Mouse (Mus musculus) liver, embryonic 16.5 days (tissue): Measurements from ENCODE around the gene Specc1. TPM values are rescaled to one million over a fixed set of nuclear protein-coding genes. Genes with fewer than 3 reads are reported as not detected.

Source experiments
- ATAC-seq: fragments of 200-750 bp; cut with Nextera tagmentation; 2 replicates; pipeline ENCODE4 v1.8.0; 2017; ENCODE audit warnings: low read depth, mild to moderate bottlenecking, moderate number of reproducible peaks, moderate library complexity
- H3K27ac ChIP-seq: fragments of 300-500 bp; sonication (generic); 2 replicates; pipeline ENCODE4 v1.5.1; 2014; ENCODE audit warnings: mild to moderate bottlenecking, low read length
- H3K27me3 ChIP-seq: fragments of 300-500 bp; sonication (generic); 2 replicates; pipeline ENCODE4 v1.6.1; 2014; ENCODE audit warnings: low read depth, low read length, mixed read lengths; ENCODE audit not compliant: control insufficient read depth, insufficient read depth
- H3K36me3 ChIP-seq: fragments of 300-500 bp; sonication (generic); 2 replicates; pipeline ENCODE4 v1.6.1; 2014; ENCODE audit warnings: mild to moderate bottlenecking; ENCODE audit not compliant: control insufficient read depth, insufficient read depth
- H3K4me1 ChIP-seq: fragments of 300-500 bp; sonication (generic); 2 replicates; pipeline ENCODE4 v1.6.1; 2014; ENCODE audit warnings: low read depth, low read length, mixed read lengths; ENCODE audit not compliant: control insufficient read depth
- H3K4me2 ChIP-seq: fragments of 300-500 bp; sonication (generic); 2 replicates; pipeline ENCODE4 v1.6.1; 2014; ENCODE audit warnings: low read depth, low read length, mixed read lengths
- H3K4me3 ChIP-seq: fragments of 300-500 bp; sonication (generic); 2 replicates; pipeline ENCODE4 v1.5.1; 2014; ENCODE audit warnings: low read depth, mild to moderate bottlenecking, low read length
- H3K9ac ChIP-seq: fragments of 300-500 bp; sonication (generic); 2 replicates; pipeline ENCODE4 v1.6.1; 2014; ENCODE audit warnings: low read depth, low read length
- H3K9me3 ChIP-seq: fragments of 300-500 bp; sonication (generic); replicated peaks from 2 replicates; pipeline ENCODE4 v1.6.1; 2016; ENCODE audit warnings: low read length; ENCODE audit not compliant: control insufficient read depth
- WGBS: fragments of 180-500 bp; shearing (Covaris S2); extraction: QIAGEN DNeasy Blood & Tissue Kit; methylation state at CpG from one replicate; pipeline ENCODE4 v1.1.7; 2014; ENCODE audit not compliant: insufficient replicate concordance; 5-methylcytosine and 5-hydroxymethylcytosine counted together
- polyA plus RNA-seq: library from polyadenylated mRNA; unstranded; fragments of >200 nt; fragmentation: Nextera tagmentation; extraction: Ambion mirVana; gene quantifications from 2 replicates; pipeline ENCODE4 v1.2.1, GENCODE M21; 2015

Specc1 gene
- polyA plus RNA-seq, 1 experiment from 2014 or later, result 58.6 TPM

GRCm38 (mm10) chr11:61960096-61960495 lies 3.5 kb downstream of the Specc1 start:
- peak overlapping the region; percentile 64; the same call in 1 of the 2 replicates for H3K4me2 ChIP-seq
- no peak overlapping the region for H3K9ac ChIP-seq
- H3K27ac ChIP-seq, result peak overlapping the region; percentile 78
- peaks cover 34% of the 10 kb centered on the region for H3K4me1 ChIP-seq
- H3K27me3 ChIP-seq, result peaks cover 9% of the 10 kb centered on the region
- H3K4me3 ChIP-seq, result 0 out of 2 replicates have a peak overlapping the region, but pooled peaks have one; percentile 1
- WGBS, result 60% methylated on average over 2 of the region's 2 CpGs
- no peaks in the 10 kb centered on the region for H3K9me3 ChIP-seq
- peak; percentile 55 for ATAC-seq
- no peaks in the 10 kb centered on the region for H3K36me3 ChIP-seq

GRCm38 (mm10) chr11:61962684-61963083 lies 6.1 kb downstream of the Specc1 start:
- H3K4me1 ChIP-seq, result peaks cover 45% of the 10 kb centered on the region
- peak overlapping the region; percentile 26; the same call in 1 of the 2 replicates for H3K4me2 ChIP-seq

GRCm38 (mm10) chr11:61963193-61963592 lies 6.6 kb downstream of the Specc1 start:
- H3K9me3 ChIP-seq, result no peaks in the 10 kb centered on the region
- H3K27ac ChIP-seq, result 0 out of 2 replicates have a peak overlapping the region, but pooled peaks have one; percentile 73
- H3K4me3 ChIP-seq, result no peak overlapping the region
- H3K27me3 ChIP-seq, result no peaks in the 10 kb centered on the region
- WGBS, result 89% methylated on average over 3 of the region's 3 CpGs
- no peak overlapping the region for H3K9ac ChIP-seq
- H3K36me3 ChIP-seq, result no peaks in the 10 kb centered on the region
- H3K4me1 ChIP-seq, result peaks cover 49% of the 10 kb centered on the region
- H3K4me2 ChIP-seq, result no peak overlapping the region
- ATAC-seq, result no peak

More at GRCm38 (mm10) chr11:61962684-61963083, 6.1 kb downstream of the Specc1 start:
- Histone ChIP-seq H3K4me3 (no peak overlapping the region), H3K27me3 (peaks cover 3% of the 10 kb centered on the region; the same call in 1 of the 2 replicates), H3K36me3 (no peaks in the 10 kb centered on the region), H3K27ac (peak overlapping the region; percentile 73), H3K9ac (0 out of 2 replicates have a peak overlapping the region, but pooled peaks have one; percentile 22), H3K9me3 (no peaks in the 10 kb centered on the region)
- no peak for ATAC-seq
- 24% methylated on average over 6 of the region's 6 CpGs for WGBS

- WGBS, result 86% methylated on average over 5 of the region's 5 CpGs
- H3K27ac ChIP-seq, result no peak overlapping the region
- peaks cover 55% of the 10 kb centered on the region for H3K4me1 ChIP-seq
- H3K4me2 ChIP-seq, result no peak overlapping the region
- no peaks in the 10 kb centered on the region for H3K9me3 ChIP-seq
- H3K9ac ChIP-seq, result no peak overlapping the region
- no peak overlapping the region for H3K4me3 ChIP-seq
- no peaks in the 10 kb centered on the region for H3K36me3 ChIP-seq
- no peaks in the 10 kb centered on the region for H3K27me3 ChIP-seq
- ATAC-seq, result no peak
These were observed 8.0 kb downstream of the Specc1 start for GRCm38 (mm10) chr11:61964611-61965010.

GRCm38 (mm10) chr11:61967034-61967433 lies 10.5 kb downstream of the Specc1 start:
- 58% methylated on average over 8 of the region's 8 CpGs for WGBS

GRCm38 (mm10) chr11:61968875-61969274 lies 12.3 kb downstream of the Specc1 start:
- H3K27me3 ChIP-seq, result no peaks in the 10 kb centered on the region
- peak overlapping the region; percentile 91 for H3K27ac ChIP-seq
- peak; percentile 96 for ATAC-seq
- 56% methylated on average over 2 of the region's 2 CpGs for WGBS
- H3K36me3 ChIP-seq, result no peaks in the 10 kb centered on the region; the same call in 1 of the 2 replicates
- no peaks in the 10 kb centered on the region for H3K9me3 ChIP-seq
- peak overlapping the region; percentile 25; the same call in 1 of the 2 replicates for H3K4me2 ChIP-seq
- 0 out of 2 replicates have a peak overlapping the region, but pooled peaks have one; percentile 24 for H3K9ac ChIP-seq
- H3K4me3 ChIP-seq, result peak overlapping the region; percentile 18; the same call in 1 of the 2 replicates
- peaks cover 35% of the 10 kb centered on the region for H3K4me1 ChIP-seq

More at GRCm38 (mm10) chr11:61967034-61967433, 10.5 kb downstream of the Specc1 start:
- H3K4me2 ChIP-seq, result peak overlapping the region; percentile 3; the same call in 1 of the 2 replicates
- H3K9ac ChIP-seq, result 0 out of 2 replicates have a peak overlapping the region, but pooled peaks have one; percentile 13
- no peaks in the 10 kb centered on the region for H3K27me3 ChIP-seq
- peaks cover 50% of the 10 kb centered on the region for H3K4me1 ChIP-seq
- H3K9me3 ChIP-seq, result no peaks in the 10 kb centered on the region
- 0 out of 2 replicates have a peak overlapping the region, but pooled peaks have one; percentile 3 for H3K4me3 ChIP-seq
- H3K36me3 ChIP-seq, result no peaks in the 10 kb centered on the region
- H3K27ac ChIP-seq, result peak overlapping the region; percentile 40
- ATAC-seq, result peak; percentile 51

- H3K4me3 ChIP-seq, result no peak overlapping the region
- no peaks in the 10 kb centered on the region; the same call in 1 of the 2 replicates for H3K36me3 ChIP-seq
- H3K27me3 ChIP-seq, result no peaks in the 10 kb centered on the region
- H3K9me3 ChIP-seq, result no peaks in the 10 kb centered on the region
- 0 out of 2 replicates have a peak overlapping the region, but pooled peaks have one; percentile 0 for H3K27ac ChIP-seq
- H3K9ac ChIP-seq, result no peak overlapping the region; the same call in 1 of the 2 replicates
- 58% methylated on average over 5 of the region's 5 CpGs for WGBS
- no peak overlapping the region for H3K4me2 ChIP-seq
- H3K4me1 ChIP-seq, result peaks cover 48% of the 10 kb centered on the region
- ATAC-seq, result no peak
These were observed 14.3 kb downstream of the Specc1 start for GRCm38 (mm10) chr11:61970901-61971300.

- H3K4me1 ChIP-seq, result peaks cover 54% of the 10 kb centered on the region
These were observed 15.1 kb downstream of the Specc1 start for GRCm38 (mm10) chr11:61971441-61972221.

More at GRCm38 (mm10) chr11:61971441-61972221, 15.1 kb downstream of the Specc1 start:
- Histone ChIP-seq H3K36me3 (no peaks in the 10 kb centered on the region; the same call in 1 of the 2 replicates), H3K9ac (no peak overlapping the region), H3K27ac (no peak overlapping the region), H3K4me2 (no peak overlapping the region), H3K9me3 (no peaks in the 10 kb centered on the region), H3K4me3 (no peak overlapping the region), H3K27me3 (no peaks in the 10 kb centered on the region)
- WGBS, result 68% methylated on average over 7 of the region's 7 CpGs
- ATAC-seq, result no peak
